Mouse (Mus musculus): ENCODE data around the gene Coa5.

Coa5 gene

GRCm38 (mm10) chr1:37429366-37430296 is at the start of gene Coa5, which contains the start of gene Unc50:
Coa5 (minus strand) TSS chr1:37430103.
Unc50 (plus strand) TSS chr1:37430139.
- DNase-seq (ENCODE audit: low spot score) = peak; percentile 94

DNA sequence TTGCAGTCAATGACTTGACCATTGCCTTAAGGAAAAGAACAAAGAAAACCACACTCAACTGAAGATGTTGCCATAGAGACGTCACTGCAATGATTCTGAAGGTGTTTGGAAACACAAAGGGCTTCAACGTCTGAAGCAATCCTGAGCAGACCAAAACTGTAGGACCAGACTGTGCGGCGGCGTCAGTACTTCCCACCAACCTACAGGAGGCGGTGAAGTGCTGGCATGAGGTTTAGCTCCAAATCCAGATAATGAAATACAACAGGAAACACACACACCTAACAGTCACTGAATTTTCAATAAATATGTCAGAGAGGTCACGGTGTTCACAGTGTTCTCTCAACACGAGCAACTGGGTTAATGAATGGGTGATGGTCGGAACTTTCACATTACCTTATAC is 49.2 kb upstream of the Coa5 start:
- DNase-seq (ENCODE audit: low spot score) = no peak

DNA sequence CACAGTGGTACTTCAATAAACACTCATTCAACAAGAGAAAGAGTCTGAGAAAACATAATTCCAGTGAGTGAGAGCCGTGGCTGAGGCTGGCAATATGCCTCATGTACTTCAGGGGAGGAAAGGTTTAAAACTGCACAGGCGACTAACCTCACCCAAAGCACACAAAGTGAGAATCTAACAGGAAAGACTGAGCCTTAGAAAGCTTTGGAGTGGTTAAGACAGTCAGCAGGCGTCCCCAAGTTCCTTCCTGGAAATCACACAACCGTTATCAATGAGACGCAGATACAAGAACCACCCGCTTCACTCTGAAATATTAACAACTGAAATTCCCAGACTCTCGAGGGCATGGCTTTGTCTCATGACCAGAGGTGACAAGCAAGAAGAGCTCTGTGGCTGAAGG is 48.5 kb upstream of the Coa5 start:
- DNase-seq (ENCODE audit: low spot score) = no peak

- DNase-seq (ENCODE audit: low spot score) = no peak
Measured at GRCm38 (mm10) chr1:37477928-37478327, 48.0 kb upstream of the Coa5 start.

DNA sequence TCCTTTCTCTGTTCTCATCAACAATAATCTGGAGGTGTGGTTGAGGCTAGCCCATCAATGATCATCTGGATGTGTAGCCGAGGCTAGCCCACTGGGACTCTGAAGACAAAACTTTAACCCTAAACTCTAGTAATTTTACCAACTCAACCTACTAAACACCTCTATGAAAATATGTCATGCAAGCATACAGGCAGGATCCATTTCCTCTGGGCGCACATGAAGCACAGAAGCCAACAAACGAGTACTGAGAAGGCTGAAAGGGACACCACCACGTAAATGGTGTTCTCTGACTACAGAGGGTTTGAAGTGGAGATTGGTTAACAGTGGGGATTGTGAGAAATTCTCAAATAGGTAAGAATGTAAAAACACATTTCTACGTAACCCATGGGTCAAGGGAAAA is 47.3 kb upstream of the Coa5 start:
- DNase-seq (ENCODE audit: low spot score) = no peak

DNA sequence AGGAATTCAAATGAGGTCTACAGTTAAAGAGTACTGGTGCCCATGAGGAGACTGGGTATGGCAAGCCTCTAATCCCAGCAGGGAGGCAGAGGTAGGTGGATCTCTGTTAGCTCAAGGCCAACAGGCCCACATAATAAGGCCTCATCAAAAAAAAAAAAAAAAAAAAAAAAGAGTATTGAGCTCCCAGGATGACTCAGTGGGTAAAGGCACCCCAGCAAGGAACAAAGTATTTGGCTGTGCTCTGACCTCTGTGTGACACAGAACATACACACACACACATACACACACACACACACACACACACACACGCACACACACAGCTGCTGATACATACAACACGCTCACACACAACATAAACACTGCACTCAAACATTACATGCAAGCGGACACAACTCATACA is 45.4 kb upstream of the Coa5 start:
- DNase-seq (ENCODE audit: low spot score) = no peak

DNA sequence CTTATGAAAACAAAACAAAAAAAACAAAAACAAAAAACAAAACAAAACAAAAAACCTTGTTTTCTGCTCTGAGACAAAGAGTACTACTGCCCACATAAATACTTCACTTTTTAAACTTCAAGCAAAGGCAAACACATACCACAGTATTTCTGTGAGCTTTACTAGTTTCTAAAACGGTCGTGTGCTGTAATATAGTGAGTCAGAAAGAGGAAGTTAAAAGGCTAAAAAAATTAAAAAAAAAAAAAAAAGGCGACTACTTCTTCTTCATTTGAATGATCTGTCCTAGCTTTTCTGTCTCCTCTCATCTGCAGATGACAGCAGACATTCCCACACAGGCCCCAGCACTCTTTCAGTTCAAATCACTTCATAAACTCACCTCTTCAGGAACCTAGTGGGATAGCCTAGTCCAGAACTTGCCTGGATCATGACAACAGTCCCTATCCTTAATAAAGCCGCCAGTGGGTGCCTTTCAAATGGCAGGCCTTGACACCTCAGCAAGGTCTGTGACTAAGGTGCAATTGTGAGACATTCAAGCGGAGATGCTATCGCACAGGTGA is 44.8 kb upstream of the Coa5 start:
- DNase-seq (ENCODE audit: low spot score) = no peak

DNA sequence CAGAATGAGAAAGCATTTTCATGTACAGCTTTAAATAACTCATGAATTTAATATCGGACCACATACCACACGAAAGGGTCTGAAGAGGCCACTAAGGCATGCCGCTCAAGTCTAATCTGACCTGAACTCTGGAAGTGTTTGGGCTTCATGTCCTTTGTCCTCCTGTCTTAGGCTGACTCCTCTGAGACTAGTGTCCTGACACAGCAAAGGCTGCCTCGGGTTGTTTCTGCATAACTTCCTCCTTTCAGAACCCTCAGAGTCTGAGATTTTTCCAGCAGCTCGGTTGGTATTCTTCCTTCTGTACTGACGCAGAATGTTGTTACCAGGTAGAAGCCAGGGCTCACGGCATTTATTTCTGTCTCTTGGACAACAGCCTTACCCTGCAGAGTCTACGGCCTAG is 44.1 kb upstream of the Coa5 start:
- DNase-seq (ENCODE audit: low spot score) = no peak

- no peak for DNase-seq (ENCODE audit: low spot score)
Measured at GRCm38 (mm10) chr1:37473251-37473650, 43.3 kb upstream of the Coa5 start.

- DNase-seq (ENCODE audit: low spot score) = no peak
Measured at GRCm38 (mm10) chr1:37471179-37472148, 41.6 kb upstream of the Coa5 start.

DNA sequence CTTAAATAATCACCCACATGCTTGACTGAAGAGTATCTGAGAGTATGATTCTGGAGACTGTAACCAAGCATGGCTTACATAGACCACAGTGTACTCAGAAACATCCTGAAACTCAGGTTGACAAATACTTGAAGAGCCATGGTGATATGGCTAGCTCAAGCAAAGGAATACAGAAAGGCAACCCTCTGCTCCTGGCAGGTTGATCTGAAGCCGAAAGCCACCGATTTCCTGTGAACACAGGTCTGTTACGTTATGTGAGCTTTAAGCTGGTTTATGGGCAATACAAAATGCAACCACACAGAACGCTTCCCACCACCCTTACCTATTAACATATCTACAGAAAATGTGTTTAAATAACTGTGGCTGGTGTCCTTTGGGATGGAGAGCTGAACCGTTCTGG is 39.1 kb upstream of the Coa5 start:
- no peak for DNase-seq (ENCODE audit: low spot score)

DNA sequence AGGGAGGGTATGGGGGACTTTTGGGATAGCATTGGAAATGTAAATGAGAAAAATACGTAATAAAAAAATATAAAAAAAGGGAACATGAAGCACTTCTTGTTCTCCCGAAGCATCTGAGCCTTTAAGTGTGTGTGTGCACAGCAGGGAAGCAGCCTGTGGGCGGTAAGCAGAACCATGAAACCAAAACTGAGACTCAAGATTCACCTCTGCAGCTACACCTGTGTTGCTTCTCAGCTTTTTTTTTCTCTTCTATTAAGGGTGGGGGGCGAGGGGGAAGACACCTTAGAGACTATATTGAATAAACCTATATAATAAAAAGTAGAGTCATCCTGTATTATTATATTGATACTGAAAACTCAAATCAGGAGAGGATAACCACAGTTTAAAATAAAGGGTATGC is 37.9 kb upstream of the Coa5 start:
- DNase-seq (ENCODE audit: low spot score) = no peak

- DNase-seq (ENCODE audit: low spot score) = no peak
Measured at GRCm38 (mm10) chr1:37466322-37466995, 36.6 kb upstream of the Coa5 start.

- DNase-seq (ENCODE audit: low spot score) = no peak
Measured at GRCm38 (mm10) chr1:37464878-37465452, 35.1 kb upstream of the Coa5 start.

DNA sequence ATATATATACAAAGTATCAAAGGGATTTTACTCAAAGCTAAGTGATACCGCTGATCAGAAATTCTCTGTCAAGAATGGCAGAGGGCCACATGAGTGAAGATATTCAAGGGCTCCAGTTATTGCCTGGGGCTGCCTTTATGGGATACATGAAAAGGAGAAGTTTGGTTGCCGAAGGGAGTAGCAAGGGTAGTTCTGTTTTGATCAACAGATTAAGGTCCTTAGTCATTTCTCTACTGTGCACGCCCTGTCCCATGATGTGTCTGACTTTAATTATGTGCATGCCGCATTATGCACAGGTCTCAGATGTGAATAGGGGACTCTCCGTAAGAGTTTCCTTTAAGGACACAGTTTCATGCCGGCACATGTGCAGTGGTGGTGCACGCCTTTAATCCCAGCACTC is 27.6 kb upstream of the Coa5 start:
- no peak for DNase-seq (ENCODE audit: low spot score)

- no peak for DNase-seq (ENCODE audit: low spot score)
Measured at GRCm38 (mm10) chr1:37451270-37451669, 21.4 kb upstream of the Coa5 start.

DNA sequence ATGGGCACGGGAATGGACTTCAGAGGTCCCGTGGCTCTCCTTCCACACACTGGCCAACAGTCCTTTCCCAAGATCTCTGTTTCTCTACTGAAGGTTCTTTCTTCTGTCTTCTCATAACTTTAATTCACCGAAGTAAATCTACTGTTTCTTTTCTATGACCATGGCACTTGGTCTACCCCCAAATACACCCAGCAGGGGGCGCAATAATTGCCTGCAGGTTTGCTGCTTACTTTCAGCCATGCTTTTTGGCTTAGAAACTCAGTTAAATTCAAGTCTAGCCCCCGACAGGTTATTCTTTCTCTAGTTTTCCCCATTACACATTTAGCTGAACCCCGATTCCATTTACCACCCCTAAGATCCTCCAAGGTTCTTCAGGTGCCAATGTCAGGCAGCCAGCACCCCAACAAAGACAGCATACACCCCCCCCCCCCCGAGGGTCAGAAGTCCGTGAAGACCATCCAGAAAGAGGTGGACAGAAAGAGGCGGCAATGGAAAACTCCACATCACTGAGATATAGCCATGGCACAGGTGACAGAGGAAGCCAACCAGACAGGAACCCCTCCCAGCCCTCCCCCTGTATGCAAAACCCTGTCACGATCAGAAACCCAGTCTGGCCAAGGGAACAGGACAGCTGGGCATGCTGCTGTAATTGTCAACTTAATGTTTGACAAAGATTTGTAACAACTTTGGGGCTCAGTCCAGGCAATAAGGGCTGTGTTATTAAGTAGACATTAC is 18.6 kb upstream of the Coa5 start:
- DNase-seq (ENCODE audit: low spot score) = peak; percentile 64

DNA sequence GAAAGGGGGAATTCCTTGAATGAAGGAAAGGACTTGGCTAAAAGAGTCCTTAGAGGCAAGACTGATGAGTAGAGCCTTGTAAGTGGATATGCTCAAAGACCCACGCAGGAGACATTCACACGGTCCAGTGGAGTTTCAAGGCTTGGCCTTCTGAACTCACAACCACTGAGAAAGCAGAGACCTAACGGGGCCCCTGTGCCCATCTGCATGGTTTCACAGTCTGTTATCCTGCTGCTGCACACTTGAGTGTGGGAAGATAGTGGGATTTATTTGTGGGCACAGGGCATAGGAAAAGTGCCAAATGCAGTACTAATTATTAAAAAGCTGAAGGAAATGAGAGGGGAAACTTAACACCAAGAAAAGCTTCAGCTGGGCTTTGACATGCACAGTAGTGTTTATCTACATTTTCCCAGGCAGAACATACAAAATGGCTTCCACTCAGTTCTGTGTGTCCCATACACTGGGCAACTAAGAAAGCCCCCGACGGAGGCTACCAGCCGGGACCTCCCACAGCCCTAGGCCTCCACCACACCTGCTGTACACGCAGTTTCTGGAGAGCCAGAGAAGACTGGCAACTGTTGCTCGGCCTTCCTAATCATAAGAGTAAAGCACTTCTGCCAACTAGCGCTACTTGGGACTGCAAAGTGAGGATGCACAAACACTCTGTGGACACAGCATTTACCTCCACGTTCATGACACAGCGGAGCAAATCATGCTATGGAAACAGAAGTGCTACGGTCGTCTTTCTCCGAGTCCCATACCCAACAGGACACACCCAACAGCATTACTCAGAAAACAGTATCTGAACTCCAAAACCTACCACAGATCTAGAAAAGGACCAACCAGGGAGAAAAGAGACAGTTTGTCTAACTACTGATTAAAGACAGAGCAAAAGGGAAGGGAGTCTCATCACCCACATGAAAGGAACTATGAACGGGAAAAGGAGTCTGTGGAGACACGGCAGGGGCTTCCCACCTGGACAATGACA is 13.2 kb upstream of the Coa5 start:
- no peak for DNase-seq (ENCODE audit: low spot score)

GRCm38 (mm10) chr1:37436419-37436818 is 6.5 kb upstream of the Coa5 start:
- DNase-seq (ENCODE audit: low spot score) = no peak
